Mouse (Mus musculus) neural tube, embryonic 15.5 days (tissue): ENCODE measurements around the gene Wdr86. TPM values are rescaled to one million over a fixed set of nuclear protein-coding genes. Genes with fewer than 3 reads are reported as not detected.

Experiments used
- ATAC-seq: fragments of 200-750 bp; cut with Nextera tagmentation; 2 replicates; pipeline ENCODE4 v1.8.0; 2017; ENCODE audit warnings: mild to moderate bottlenecking, moderate TSS enrichment, moderate library complexity; ENCODE audit not compliant: low FRiP score
- H3K27ac ChIP-seq: fragments of 300-500 bp; sonication (generic); replicated peaks from 2 replicates; pipeline ENCODE4 v1.5.1; 2015; ENCODE audit warnings: mild to moderate bottlenecking, inconsistent platforms
- H3K27me3 ChIP-seq: fragments of 300-500 bp; sonication (generic); replicated peaks from 2 replicates; pipeline ENCODE4 v1.6.1; 2015; ENCODE audit warnings: inconsistent platforms
- H3K36me3 ChIP-seq: fragments of 300-500 bp; sonication (generic); 2 replicates; pipeline ENCODE4 v1.6.1; 2015; ENCODE audit warnings: inconsistent platforms
- H3K4me1 ChIP-seq: fragments of 300-500 bp; sonication (generic); 2 replicates; pipeline ENCODE4 v1.6.1; 2015; ENCODE audit warnings: inconsistent platforms
- H3K4me2 ChIP-seq: fragments of 300-500 bp; sonication (generic); 2 replicates; pipeline ENCODE4 v1.6.1; 2015; ENCODE audit warnings: inconsistent platforms, mild to moderate bottlenecking, moderate library complexity
- H3K4me3 ChIP-seq: fragments of 300-500 bp; sonication (generic); replicated peaks from 2 replicates; pipeline ENCODE4 v1.5.1; 2015; ENCODE audit warnings: mild to moderate bottlenecking, inconsistent platforms
- H3K9ac ChIP-seq: fragments of 300-500 bp; sonication (generic); replicated peaks from 2 replicates; pipeline ENCODE4 v1.6.1; 2015; ENCODE audit warnings: mild to moderate bottlenecking, inconsistent platforms
- H3K9me3 ChIP-seq: fragments of 300-500 bp; sonication (generic); replicated peaks from 2 replicates; pipeline ENCODE4 v1.6.1; 2016; ENCODE audit warnings: inconsistent platforms
- WGBS: fragments of 180-500 bp; shearing (Covaris S2); methylation state at CpG from one replicate; pipeline ENCODE4 v1.1.7; 2015; ENCODE audit warnings: mixed read lengths; 5-methylcytosine and 5-hydroxymethylcytosine counted together
- polyA plus RNA-seq: library from polyadenylated mRNA; unstranded; fragments of >200 nt; fragmentation: Nextera tagmentation; extraction: Ambion mirVana; gene quantifications from 2 replicates; pipeline ENCODE4 v1.2.1, GENCODE M21; 2015

Wdr86 gene
- polyA plus RNA-seq, 1 experiment from 2014 or later: 4.1 TPM

GRCm38 (mm10) chr5:24729797-24730487 is 585 bp downstream of the Wdr86 start:
- WGBS: 1% methylated on average over 49 of the region's 49 CpGs
- H3K4me1 ChIP-seq: peaks cover 37% of the 10 kb centered on the region
- no peaks in the 10 kb centered on the region for H3K9me3 ChIP-seq
- H3K36me3 ChIP-seq: no peaks in the 10 kb centered on the region
- no peak overlapping the region for H3K27ac ChIP-seq
- peak overlapping the region; percentile 44 for H3K4me3 ChIP-seq
- H3K9ac ChIP-seq: peak overlapping the region; percentile 49
- H3K27me3 ChIP-seq: peaks cover 37% of the 10 kb centered on the region
- ATAC-seq: 0 out of 2 replicates have a peak, but pooled peaks have one; percentile 5
- peak overlapping the region; percentile 69 for H3K4me2 ChIP-seq

GRCm38 (mm10) chr5:24726901-24727836 is 3.4 kb downstream of the Wdr86 start:
- H3K27me3 ChIP-seq: peaks cover 37% of the 10 kb centered on the region
- H3K9ac ChIP-seq: no peak overlapping the region
- H3K9me3 ChIP-seq: no peaks in the 10 kb centered on the region
- H3K36me3 ChIP-seq: no peaks in the 10 kb centered on the region
- no peak overlapping the region for H3K4me2 ChIP-seq
- H3K27ac ChIP-seq: no peak overlapping the region
- H3K4me1 ChIP-seq: peaks cover 37% of the 10 kb centered on the region
- no peak overlapping the region for H3K4me3 ChIP-seq
- 71% methylated on average over 12 of the region's 12 CpGs for WGBS
- ATAC-seq: no peak

GRCm38 (mm10) chr5:24725897-24726296 is 4.6 kb downstream of the Wdr86 start:
- no peak for ATAC-seq
- WGBS: 68% methylated on average over 6 of the region's 6 CpGs
- H3K27me3 ChIP-seq: peaks cover 25% of the 10 kb centered on the region
- no peak overlapping the region for H3K4me3 ChIP-seq
- H3K27ac ChIP-seq: 0 out of 2 replicates have a peak overlapping the region, but pooled peaks have one; percentile 9
- peaks cover 27% of the 10 kb centered on the region for H3K4me1 ChIP-seq
- no peaks in the 10 kb centered on the region for H3K9me3 ChIP-seq
- no peak overlapping the region for H3K9ac ChIP-seq
- no peak overlapping the region for H3K4me2 ChIP-seq
- no peaks in the 10 kb centered on the region for H3K36me3 ChIP-seq

DNA sequence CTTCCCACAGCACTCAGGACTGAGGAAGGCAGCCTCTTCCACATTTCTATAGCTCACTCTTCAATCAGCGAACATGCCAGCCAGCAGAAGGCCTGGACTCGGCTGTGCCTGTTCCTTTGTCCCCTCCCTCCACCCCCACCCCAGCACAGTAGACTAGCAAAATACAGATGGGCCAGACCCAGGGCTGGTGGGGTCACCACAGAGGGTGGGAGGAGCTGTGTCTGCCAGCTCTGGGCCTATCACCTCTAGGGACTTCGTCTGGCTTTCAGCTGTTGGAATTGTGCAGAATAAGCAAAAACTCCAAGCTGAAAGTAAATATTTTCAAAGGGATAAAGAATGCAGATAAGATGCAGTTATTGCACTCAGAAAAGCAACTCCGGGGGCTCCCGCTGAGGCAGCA is 5.7 kb downstream of the Wdr86 start:
- Histone ChIP-seq H3K4me3 (no peak overlapping the region), H3K27ac (0 out of 2 replicates have a peak overlapping the region, but pooled peaks have one; percentile 28), H3K27me3 (peaks cover 14% of the 10 kb centered on the region), H3K4me1 (peaks cover 16% of the 10 kb centered on the region), H3K36me3 (no peaks in the 10 kb centered on the region), H3K4me2 (no peak overlapping the region), H3K9ac (no peak overlapping the region), H3K9me3 (no peaks in the 10 kb centered on the region)
- WGBS: 52% methylated on average over 5 of the region's 5 CpGs
- no peak for ATAC-seq

GRCm38 (mm10) chr5:24724270-24724634 is 6.3 kb downstream of the Wdr86 start:
- Histone ChIP-seq H3K27ac (0 out of 2 replicates have a peak overlapping the region, but pooled peaks have one; percentile 28), H3K27me3 (peaks cover 8% of the 10 kb centered on the region), H3K9me3 (no peaks in the 10 kb centered on the region), H3K36me3 (no peaks in the 10 kb centered on the region), H3K4me2 (no peak overlapping the region), H3K4me1 (peaks cover 12% of the 10 kb centered on the region), H3K4me3 (no peak overlapping the region), H3K9ac (no peak overlapping the region)
- ATAC-seq: no peak
- 81% methylated on average over 5 of the region's 5 CpGs for WGBS

DNA sequence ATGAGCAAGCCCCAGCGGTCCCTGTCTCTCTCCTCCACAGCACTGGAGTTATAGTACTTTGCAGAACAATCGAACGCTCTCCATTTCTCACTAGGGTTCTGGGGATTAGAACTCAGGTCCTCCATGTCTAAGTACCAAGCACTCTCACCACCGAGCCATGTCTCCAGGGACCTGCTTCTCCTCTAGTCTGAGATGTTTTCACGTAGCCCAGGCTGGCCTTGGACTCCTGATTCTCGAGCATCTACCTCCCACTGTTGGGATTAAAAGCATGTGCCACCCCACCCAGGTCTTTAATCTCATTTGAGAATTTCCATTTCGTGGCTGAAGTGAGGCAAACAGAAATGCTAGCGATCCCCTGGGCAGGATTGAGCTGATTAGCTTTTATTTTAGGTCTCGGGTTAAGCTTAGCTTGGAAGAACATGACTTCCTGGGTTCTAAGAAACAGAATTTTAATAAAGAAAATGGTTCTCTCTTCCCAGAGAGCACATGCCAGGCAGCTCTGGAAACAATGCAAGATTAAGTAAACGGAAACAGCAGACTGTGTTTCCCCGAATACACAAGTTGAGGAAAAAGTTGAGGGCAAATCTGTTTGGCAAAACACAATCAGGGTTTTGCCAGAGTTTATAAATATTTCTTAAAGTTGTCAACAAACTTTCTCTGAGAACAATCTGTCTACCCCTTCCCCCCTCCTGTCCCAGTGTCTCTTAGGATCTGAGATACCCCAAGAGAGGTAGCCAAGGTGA is 6.8 kb downstream of the Wdr86 start:
- H3K36me3 ChIP-seq: no peaks in the 10 kb centered on the region
- WGBS: 77% methylated on average over 11 of the region's 11 CpGs

GRCm38 (mm10) chr5:24719852-24720251 is 10.7 kb downstream of the Wdr86 start:
- Histone ChIP-seq H3K36me3 (no peaks in the 10 kb centered on the region), H3K4me2 (no peak overlapping the region), H3K9me3 (no peaks in the 10 kb centered on the region), H3K4me1 (peaks cover 6% of the 10 kb centered on the region), H3K9ac (no peak overlapping the region), H3K27me3 (no peaks in the 10 kb centered on the region), H3K27ac (no peak overlapping the region), H3K4me3 (no peak overlapping the region)
- no peak for ATAC-seq
- 93% methylated on average over 3 of the region's 3 CpGs for WGBS

More for the DNA sequence above, 6.8 kb downstream of the Wdr86 start:
- H3K4me1 ChIP-seq: peaks cover 12% of the 10 kb centered on the region
- no peak overlapping the region for H3K4me2 ChIP-seq
- no peak for ATAC-seq
- peaks cover 5% of the 10 kb centered on the region for H3K27me3 ChIP-seq
- H3K4me3 ChIP-seq: no peak overlapping the region
- no peaks in the 10 kb centered on the region for H3K9me3 ChIP-seq
- H3K27ac ChIP-seq: no peak overlapping the region
- H3K9ac ChIP-seq: no peak overlapping the region

DNA sequence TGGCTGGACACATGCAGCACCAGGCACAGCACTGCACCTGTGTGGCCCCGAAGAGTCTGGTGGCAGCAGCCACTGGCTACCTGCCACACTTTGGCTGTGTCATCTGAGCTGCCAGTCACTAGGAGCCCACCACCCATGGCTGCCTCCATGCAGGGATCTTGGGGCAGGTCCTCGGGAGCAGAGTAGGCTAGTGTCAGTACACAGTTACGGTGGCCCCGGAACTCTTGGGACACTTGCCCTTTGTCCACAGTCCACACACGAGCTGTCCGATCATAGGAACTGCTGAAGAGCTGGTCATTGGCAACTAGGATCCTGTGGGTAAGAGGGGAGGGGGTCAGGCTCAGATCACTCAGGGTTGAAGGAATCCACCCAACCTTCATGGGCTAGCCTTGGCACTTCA is 12.5 kb downstream of the Wdr86 start:
- WGBS: 93% methylated on average over 6 of the region's 6 CpGs
- 0 out of 2 replicates have a peak, but pooled peaks cover 3% of the 10 kb centered on the region for H3K4me1 ChIP-seq

GRCm38 (mm10) chr5:24713987-24714386 is 16.5 kb downstream of the Wdr86 start:
- Histone ChIP-seq H3K9me3 (no peaks in the 10 kb centered on the region), H3K27ac (no peak overlapping the region), H3K4me2 (no peak overlapping the region), H3K4me3 (no peak overlapping the region), H3K36me3 (peaks cover 26% of the 10 kb centered on the region), H3K27me3 (no peaks in the 10 kb centered on the region), H3K4me1 (0 out of 2 replicates have a peak, but pooled peaks cover 3% of the 10 kb centered on the region), H3K9ac (no peak overlapping the region)
- no peak for ATAC-seq
- 81% methylated on average over 6 of the region's 6 CpGs for WGBS

More for the DNA sequence above, 12.5 kb downstream of the Wdr86 start:
- no peaks in the 10 kb centered on the region for H3K27me3 ChIP-seq
- H3K27ac ChIP-seq: no peak overlapping the region
- no peak overlapping the region for H3K4me3 ChIP-seq
- no peaks in the 10 kb centered on the region for H3K36me3 ChIP-seq
- no peak overlapping the region for H3K4me2 ChIP-seq
- no peaks in the 10 kb centered on the region for H3K9me3 ChIP-seq
- no peak for ATAC-seq
- H3K9ac ChIP-seq: no peak overlapping the region

DNA sequence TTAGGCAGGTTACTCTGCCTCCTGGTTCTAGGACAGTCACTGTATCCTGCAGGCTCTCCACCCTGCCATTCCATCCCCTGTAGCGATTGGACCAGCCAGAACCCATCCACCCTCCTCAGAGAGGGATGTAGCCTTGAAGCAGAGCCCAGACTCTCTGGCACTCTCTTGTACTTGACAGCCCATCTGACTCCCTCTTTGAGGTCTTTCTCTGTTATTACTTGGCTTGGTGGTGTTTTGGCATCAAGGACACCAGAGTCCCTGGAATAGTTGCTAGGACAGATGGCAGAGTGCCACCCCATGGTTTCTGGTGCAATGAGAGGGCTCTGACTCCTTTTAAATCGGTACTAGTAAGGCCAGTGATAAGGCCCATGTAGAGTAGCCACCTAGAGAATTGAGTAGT is 17.3 kb downstream of the Wdr86 start:
- 66% methylated on average over 2 of the region's 2 CpGs for WGBS
- Histone ChIP-seq H3K9ac (no peak overlapping the region), H3K27me3 (no peaks in the 10 kb centered on the region), H3K27ac (no peak overlapping the region), H3K36me3 (peaks cover 34% of the 10 kb centered on the region), H3K4me3 (no peak overlapping the region), H3K4me1 (0 out of 2 replicates have a peak, but pooled peaks cover 3% of the 10 kb centered on the region), H3K4me2 (no peak overlapping the region), H3K9me3 (no peaks in the 10 kb centered on the region)
- peak; percentile 70; the same call in 1 of the 2 replicates for ATAC-seq

DNA sequence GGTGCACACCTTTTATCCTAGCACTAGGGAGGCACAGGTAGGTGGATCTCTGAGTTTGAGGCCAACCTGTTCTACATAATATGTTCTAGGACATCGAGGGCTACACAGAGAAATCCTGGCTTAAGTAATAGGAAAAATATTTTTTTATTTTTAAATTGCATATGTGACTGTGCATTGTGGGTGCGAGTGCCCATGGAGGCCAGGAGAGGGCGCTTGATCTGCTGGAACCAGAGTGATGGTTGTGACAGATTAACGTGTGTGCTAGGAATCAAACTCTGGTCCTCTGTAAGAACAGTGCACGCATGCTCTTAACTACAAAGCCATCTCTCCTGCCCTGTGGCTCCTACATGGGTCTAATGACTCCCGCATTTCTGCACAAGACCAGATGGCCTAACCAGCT is 18.9 kb downstream of the Wdr86 start:
- H3K27me3 ChIP-seq: no peaks in the 10 kb centered on the region

More for the DNA sequence above, 18.9 kb downstream of the Wdr86 start:
- H3K9ac ChIP-seq: no peak overlapping the region
- no peak overlapping the region for H3K4me2 ChIP-seq
- peaks cover 50% of the 10 kb centered on the region for H3K36me3 ChIP-seq
- H3K4me1 ChIP-seq: 0 out of 2 replicates have a peak, but pooled peaks cover 3% of the 10 kb centered on the region
- H3K27ac ChIP-seq: no peak overlapping the region
- H3K4me3 ChIP-seq: no peak overlapping the region
- no peaks in the 10 kb centered on the region for H3K9me3 ChIP-seq
- WGBS: 97% methylated on average over 6 of the region's 6 CpGs
- ATAC-seq: no peak
